Mouse (Mus musculus) bone marrow, adult 2 months (tissue): ENCODE measurements around the gene Ccser2.

Experiments used
- CTCF ChIP-seq: fragments of 200-500 bp; IDR thresholded peaks from 2 replicates; pipeline ENCODE4 v1.5.1; 2011; ENCODE audit warnings: low read length, control low read depth; ENCODE audit not compliant: control insufficient read depth, insufficient read depth
- POLR2A ChIP-seq: fragments of 200-500 bp; IDR thresholded peaks from 2 replicates; pipeline ENCODE4 v1.6.1; 2011; ENCODE audit warnings: low read depth, mild to moderate bottlenecking, control low read depth, low read length, borderline replicate concordance; ENCODE audit not compliant: control insufficient read depth

- no peak for TF ChIP-seq POLR2A
- no peak for TF ChIP-seq CTCF
Observed at GRCm38 (mm10) chr14:37009686-37010085, 41.1 kb upstream of the Ccser2 start.
